Mouse (Mus musculus) gastrocnemius, adult 18-20 months (tissue): ENCODE results near the gene Gm17324. TPM values are rescaled to one million over a fixed set of nuclear protein-coding genes. Genes with fewer than 3 reads are reported as not detected.

Experiments used
- DNase-seq: peaks from one replicate; pipeline ENCODE4 v3.0.0; 2021; ENCODE audit warnings: low spot score
- microRNA-seq: library from miRNA; unstranded; fragments of <30 nt; microRNA quantifications from one replicate; pipeline ENCODE4 v1.2.0, GENCODE M21; 2021
- total RNA-seq, 2 experiments: library from RNA; stranded (reverse); gene quantifications; 2 replicates each; pipeline ENCODE4 v1.2.3; 2021

The Gm17324 gene
- total RNA-seq, 2 experiments from 2014 or later, result not detected

DNA sequence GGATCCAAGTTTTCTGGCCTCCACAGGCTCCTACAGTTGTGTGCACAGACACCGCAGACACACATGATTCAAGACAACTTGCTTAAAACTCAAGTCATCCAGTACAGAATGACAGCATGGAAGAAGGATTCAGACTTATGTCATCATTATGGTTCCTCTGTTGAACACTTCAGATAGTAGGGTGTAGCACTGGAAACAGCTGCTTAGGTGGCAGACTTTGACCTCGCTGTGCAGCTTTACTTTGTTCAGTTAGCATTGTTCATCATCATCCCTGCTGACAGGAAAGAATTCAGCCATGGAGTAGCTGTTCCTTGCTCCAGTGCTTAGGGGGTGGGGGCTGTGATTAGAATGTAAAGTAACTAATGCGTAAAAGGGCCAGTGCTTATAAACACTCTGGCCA, 17.1 kb upstream of the Gm17324 start:
- DNase-seq, result no peak

GRCm38 (mm10) chr9:78463337-78463736, 14.8 kb upstream of the Gm17324 start:
- DNase-seq, result no peak

- no peak for DNase-seq
These were observed 8.4 kb upstream of the Gm17324 start for GRCm38 (mm10) chr9:78457026-78457425.

DNA sequence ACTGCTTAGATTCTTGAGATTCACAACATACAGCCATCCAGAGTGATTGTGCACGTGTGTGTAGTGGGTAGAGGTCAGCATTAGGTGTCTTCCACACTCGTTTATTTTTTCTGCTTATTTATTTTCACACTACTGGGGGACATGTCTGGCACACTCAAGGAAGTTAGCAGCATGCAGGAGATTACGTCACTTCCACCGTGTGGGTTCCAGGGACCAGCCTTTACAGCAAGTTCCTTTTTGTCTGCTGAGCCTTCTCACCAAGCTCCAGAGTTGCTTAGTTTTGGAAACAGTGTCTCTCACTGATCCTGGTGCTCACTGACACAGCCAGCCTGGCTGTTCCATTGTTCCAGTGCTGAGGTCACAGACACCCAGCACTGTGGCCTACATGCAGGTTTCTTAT, 2.8 kb upstream of the Gm17324 start:
- DNase-seq, result no peak

GRCm38 (mm10) chr9:78450404-78450803, 1.8 kb upstream of the Gm17324 start:
- no peak for DNase-seq

- DNase-seq, result no peak
These were observed 997 bp downstream of the Gm17324 start for GRCm38 (mm10) chr9:78447606-78447972.

DNA sequence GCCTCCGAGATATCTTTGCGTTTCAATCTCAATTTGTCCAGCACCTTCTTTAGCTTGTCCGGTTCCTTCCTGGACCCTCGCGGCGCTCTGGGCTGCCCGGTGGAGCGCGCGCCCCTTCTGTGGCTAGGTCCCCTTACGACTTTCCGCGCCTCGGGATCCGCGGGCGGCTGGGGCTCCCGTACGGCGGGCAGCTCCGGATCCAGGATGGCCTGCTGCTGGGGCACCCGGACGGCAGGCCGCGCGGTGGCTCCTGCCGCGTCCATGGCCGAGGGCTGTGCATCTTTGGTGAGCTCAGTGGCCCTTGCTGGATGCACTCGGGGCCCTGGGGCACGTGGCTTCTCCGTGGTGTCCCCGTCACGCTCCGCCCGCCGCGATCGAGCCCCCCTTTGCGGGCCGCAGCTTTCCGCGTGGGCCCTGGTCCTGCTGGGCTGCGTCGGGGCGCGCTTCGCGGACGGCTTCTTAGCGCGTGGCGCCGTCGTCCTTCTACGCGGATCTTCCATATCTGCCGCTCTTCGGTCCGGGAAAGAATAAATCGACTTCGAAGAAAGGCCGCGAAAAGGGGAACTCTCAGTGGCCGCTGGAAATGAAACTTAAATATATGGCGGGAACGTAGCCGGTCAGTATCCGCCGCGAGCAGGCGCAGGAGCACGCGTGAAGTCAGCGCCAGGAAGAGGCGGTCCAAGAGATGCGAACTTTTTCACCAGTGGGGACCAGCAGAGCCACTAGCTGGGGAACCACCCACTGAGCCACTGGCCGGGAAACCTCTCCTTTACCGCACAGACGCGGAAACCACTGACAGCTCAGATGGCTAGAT, 5.8 kb downstream of the Gm17324 start, which contains the start of gene Cgas:
Gene Cgas, minus strand, starts transcription at position 659 of the 814 bp plus-strand sequence.
- peak; percentile 66 for DNase-seq

GRCm38 (mm10) chr9:78442237-78442578, 6.4 kb downstream of the Gm17324 start:
- no peak for DNase-seq

DNA sequence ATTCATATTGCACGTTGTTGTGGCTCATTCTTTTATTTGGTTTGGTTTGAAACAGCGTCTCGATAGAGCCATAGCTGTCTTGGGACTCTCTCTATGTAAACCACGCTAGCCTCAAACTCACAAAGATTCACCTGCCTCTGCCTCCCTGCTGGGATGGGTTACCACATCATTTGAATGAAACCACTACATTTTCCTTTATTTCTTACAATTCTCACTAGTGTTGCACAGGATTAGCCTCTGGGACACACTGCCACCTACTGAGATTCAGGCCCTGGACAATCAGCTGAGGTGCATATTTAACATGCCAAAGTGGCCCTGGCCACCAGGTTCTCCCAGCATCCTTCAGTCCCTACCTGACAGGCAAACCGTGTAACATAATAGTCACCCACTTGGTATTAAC, 9.2 kb downstream of the Gm17324 start:
- no peak for DNase-seq

DNA sequence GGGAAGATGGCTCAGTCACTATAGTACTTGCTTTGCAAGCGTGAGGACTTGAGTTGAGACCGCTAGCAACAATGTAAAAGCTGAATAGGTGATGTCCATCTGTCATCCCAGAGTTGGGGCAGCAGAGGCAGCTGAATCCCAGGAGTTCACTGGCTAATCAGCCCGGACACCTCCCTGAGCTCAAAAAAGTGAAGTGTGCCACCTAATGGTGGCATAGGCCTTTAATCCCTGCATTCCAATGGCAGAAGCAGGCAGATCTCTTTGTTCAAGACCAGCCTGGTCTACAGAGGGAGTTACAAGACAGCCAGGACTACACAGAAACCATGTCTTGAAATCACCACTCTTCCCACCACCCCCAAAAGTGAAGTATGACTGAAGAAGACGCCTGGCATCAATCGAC, 16.1 kb downstream of the Gm17324 start:
- DNase-seq, result no peak

- DNase-seq, result no peak
These were observed 18.1 kb downstream of the Gm17324 start for GRCm38 (mm10) chr9:78430486-78430885.

- DNase-seq, result no peak
These were observed 19.0 kb downstream of the Gm17324 start for GRCm38 (mm10) chr9:78429551-78429950.

- no peak for DNase-seq
These were observed 19.6 kb downstream of the Gm17324 start for GRCm38 (mm10) chr9:78428870-78429432.

GRCm38 (mm10) chr9:78428185-78428584, 20.4 kb downstream of the Gm17324 start:
- no peak for DNase-seq

DNA sequence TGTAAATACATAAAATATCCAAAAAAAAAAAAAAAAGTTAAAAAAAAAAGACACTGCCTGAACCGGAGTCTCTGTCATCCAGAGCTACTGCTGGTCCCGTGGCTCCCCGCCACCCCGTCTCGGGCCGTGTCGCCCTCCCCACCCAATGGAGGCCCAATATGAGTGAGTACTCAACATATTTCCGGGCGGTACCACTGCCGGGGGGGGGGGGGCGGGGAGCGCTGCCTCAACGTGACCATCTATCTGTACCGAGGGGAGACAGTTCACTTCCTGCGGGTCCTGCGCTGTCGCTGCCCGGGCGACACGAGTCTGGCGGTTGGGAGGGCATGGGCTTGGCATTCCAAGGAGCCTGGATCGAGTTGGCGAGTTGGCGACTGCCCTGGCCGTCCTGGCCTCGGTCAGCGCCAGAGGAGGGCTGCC, 21.2 kb downstream of the Gm17324 start:
- DNase-seq, result no peak

DNA sequence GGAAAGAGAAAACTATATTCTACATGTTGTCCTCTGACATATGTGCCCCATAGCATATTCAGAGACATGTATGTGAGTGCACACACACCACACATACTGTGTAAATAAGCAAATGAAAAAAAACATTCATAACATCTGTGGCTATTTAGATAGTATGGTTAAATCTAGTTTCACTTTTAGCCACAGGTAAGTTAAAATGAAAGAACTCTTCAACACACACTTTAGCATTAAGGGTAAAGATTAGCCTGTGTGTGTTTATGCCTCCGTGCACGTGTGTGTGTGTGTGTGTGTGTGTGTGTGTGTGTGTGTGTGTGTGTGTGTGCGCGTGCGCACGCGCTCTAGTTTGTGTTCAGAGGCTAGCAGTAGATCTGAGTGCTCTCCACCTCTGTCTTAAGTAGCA, 47.0 kb downstream of the Gm17324 start:
- DNase-seq, result no peak

- DNase-seq, result no peak
These were observed 48.0 kb downstream of the Gm17324 start for GRCm38 (mm10) chr9:78400570-78400969.

Small RNAs within 50 kb of the gene (microRNA-seq; reads per million reads assigned to microRNA genes)
- not detected for gene Gm26377

Other genes with a start within 250 kb of the Gm17324 start
- not detected for gene Gsta1, start 218.1 kb downstream of the Gm17324 start, total RNA-seq
- gene Gm3776, start 191.7 kb downstream of the Gm17324 start, total RNA-seq, result under 1 TPM in 1 of 2 experiments, not detected in 1; 0.32 TPM
- not detected for gene Gm10639, start 158.9 kb downstream of the Gm17324 start, total RNA-seq
- gene Omt2a, start 134.0 kb downstream of the Gm17324 start, total RNA-seq, result not detected
- not detected for gene Omt2b, start 121.2 kb downstream of the Gm17324 start, total RNA-seq
- 1 to 10 TPM in 1 of 2 experiments, under 1 TPM in 1; 0.71 to 1.0 TPM for gene Gsta2, start 93.0 kb downstream of the Gm17324 start, total RNA-seq
- not detected for gene Dppa5a, start 80.6 kb downstream of the Gm17324 start, total RNA-seq
- gene Ooep, start 70.1 kb downstream of the Gm17324 start, total RNA-seq, result not detected
- gene Ddx43, start 53.0 kb downstream of the Gm17324 start, total RNA-seq, result not detected
- gene Cgas, start 5.5 kb downstream of the Gm17324 start, total RNA-seq, result under 1 TPM; 0.11 to 0.14 TPM
- 10 to 100 TPM; 18.1 to 18.3 TPM for gene Mto1, start 578 bp downstream of the Gm17324 start, total RNA-seq
- 100 to 1,000 TPM; 424 to 467 TPM for gene Eef1a1, start 40.4 kb upstream of the Gm17324 start, total RNA-seq
- gene Slc17a5, start 139.3 kb upstream of the Gm17324 start, total RNA-seq, result 1 to 10 TPM; 2.8 to 3.2 TPM
- under 1 TPM; 0.27 to 0.74 TPM for gene Cd109, start 166.8 kb upstream of the Gm17324 start, total RNA-seq